Mouse (Mus musculus): Measurements from ENCODE around the gene Tbc1d19. TPM values are rescaled to one million over a fixed set of nuclear protein-coding genes. Genes with fewer than 3 reads are reported as not detected.

Tbc1d19 gene
- 9.9 TPM for polyA plus RNA-seq (2014; fragmentation: Illumina TruSeq; extraction: RNeasy Lipid Tissue Mini Kit (QIAGEN cat#74804); ENCODE audit: low read depth, low replicate concordance)

DNA sequence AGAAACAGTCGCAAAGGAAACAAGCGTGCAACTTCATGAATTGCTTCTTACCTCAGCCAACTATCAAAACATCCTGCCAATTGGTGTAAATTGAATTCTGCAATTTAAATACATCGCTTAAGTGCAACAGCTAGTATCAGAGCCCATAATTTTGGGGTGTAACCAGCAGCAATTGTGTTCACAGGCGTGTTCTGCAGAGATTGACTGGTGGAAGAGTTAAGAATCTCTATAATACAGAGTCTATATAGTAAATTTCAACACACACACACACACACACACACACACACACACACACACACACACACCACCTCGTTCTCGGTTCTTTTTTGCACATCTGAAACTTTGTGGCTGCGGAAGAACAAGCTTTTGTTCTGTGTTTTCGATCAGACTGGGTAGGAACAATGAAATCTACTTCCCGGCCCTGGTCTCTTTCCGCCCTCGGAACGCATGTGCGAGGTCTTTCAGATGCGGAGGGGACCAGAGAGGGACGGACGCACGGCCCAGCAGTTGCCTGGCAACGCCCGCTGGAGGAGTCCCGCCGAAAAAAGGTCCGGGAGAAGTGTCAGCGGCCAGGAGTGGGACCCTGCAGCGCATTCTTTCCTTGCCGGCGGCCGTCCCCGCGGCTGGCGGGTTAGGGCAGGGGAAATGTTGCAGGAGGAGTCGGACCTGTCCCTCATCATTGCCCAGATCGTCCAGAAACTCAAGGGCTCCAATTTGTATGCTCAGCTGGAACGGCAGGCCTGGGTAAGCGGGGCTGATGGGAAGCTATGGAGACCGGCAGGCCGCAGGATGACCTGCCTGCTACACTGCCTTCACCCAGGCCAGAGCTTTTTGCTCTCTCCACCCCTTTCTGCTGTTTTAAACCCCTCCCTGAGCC, at the start of gene Tbc1d19:
TSS of gene Tbc1d19 (plus strand) at position 492 of the 877 bp plus-strand sequence.

Other genes starting within 250 kb of the Tbc1d19 start
- 0.16 TPM for gene Cckar, start 101.9 kb upstream of the Tbc1d19 start, polyA plus RNA-seq (2014; fragmentation: Illumina TruSeq; extraction: RNeasy Lipid Tissue Mini Kit (QIAGEN cat#74804); ENCODE audit: low read depth, low replicate concordance)
- 48.7 TPM for gene Stim2, start 188.9 kb downstream of the Tbc1d19 start, polyA plus RNA-seq (2014; fragmentation: Illumina TruSeq; extraction: RNeasy Lipid Tissue Mini Kit (QIAGEN cat#74804); ENCODE audit: low read depth, low replicate concordance)

All from liver, adult 10 weeks (tissue).